Mouse (Mus musculus) large intestine, adult 2 months (tissue): Measurements from ENCODE around the gene Lrrc26. TPM values are rescaled to one million over a fixed set of nuclear protein-coding genes. Genes with fewer than 3 reads are reported as not detected.

Experiments used
- DNase-seq: peaks from one replicate; pipeline ENCODE4 v3.0.0-alpha.2; 2012; ENCODE audit warnings: low read depth, low spot score
- WGBS: fragments of 180-500 bp; shearing (Covaris S2); methylation state at CpG from one replicate; pipeline ENCODE4 v1.1.7; 2018; 5-methylcytosine and 5-hydroxymethylcytosine counted together
- polyA plus RNA-seq: library from polyadenylated mRNA; depleted of rRNA; stranded (reverse); fragments of >200 nt; gene quantifications from 2 replicates; pipeline ENCODE4 v1.2.3, GENCODE M21; 2012

Lrrc26 gene
- polyA plus RNA-seq, 1 experiment = 108 TPM

GRCm38 (mm10) chr2:25264851-25265250, 24.9 kb upstream of the Lrrc26 start:
- WGBS = 25% methylated on average over 3 of the region's 3 CpGs
- DNase-seq = no peak

- WGBS = 31% methylated on average over 6 of the region's 6 CpGs
- DNase-seq = peak; percentile 81
These were observed 23.6 kb upstream of the Lrrc26 start for GRCm38 (mm10) chr2:25265897-25266656.

GRCm38 (mm10) chr2:25266720-25267119, 23.0 kb upstream of the Lrrc26 start:
- 15% methylated on average over 2 of the region's 2 CpGs for WGBS

GRCm38 (mm10) chr2:25267241-25267640, 22.5 kb upstream of the Lrrc26 start:
- DNase-seq = no peak

More at GRCm38 (mm10) chr2:25266720-25267119, 23.0 kb upstream of the Lrrc26 start:
- peak; percentile 76 for DNase-seq

GRCm38 (mm10) chr2:25267746-25268309, 21.9 kb upstream of the Lrrc26 start:
- WGBS = 40% methylated on average over 4 of the region's 4 CpGs
- no peak for DNase-seq

- DNase-seq = peak; percentile 82
- under 1% methylated on average over 55 of the region's 55 CpGs for WGBS
These were observed 17.7 kb upstream of the Lrrc26 start, which contains the start of the genes Ssna1 and Anapc2 for GRCm38 (mm10) chr2:25271827-25272511. Gene Ssna1, minus strand, starts transcription at chr2:25272438. Gene Anapc2, plus strand, starts transcription at chr2:25272478.

GRCm38 (mm10) chr2:25272515-25272914, 17.2 kb upstream of the Lrrc26 start:
- no peak for DNase-seq
- WGBS = 1% methylated on average over 29 of the region's 29 CpGs

- WGBS = 24% methylated on average over 16 of the region's 16 CpGs
- DNase-seq = no peak
These were observed 16.7 kb upstream of the Lrrc26 start for GRCm38 (mm10) chr2:25273010-25273409.

GRCm38 (mm10) chr2:25278928-25279882, 10.5 kb upstream of the Lrrc26 start:
- WGBS = 34% methylated on average over 13 of the region's 13 CpGs
- DNase-seq = peak; percentile 83

GRCm38 (mm10) chr2:25285551-25285950, 4.2 kb upstream of the Lrrc26 start:
- no peak for DNase-seq
- 41% methylated on average over 2 of the region's 2 CpGs for WGBS

- DNase-seq = no peak
- WGBS = 26% methylated on average over 1 of the region's 1 CpGs
These were observed 3.4 kb upstream of the Lrrc26 start for GRCm38 (mm10) chr2:25286314-25286713.

- 16% methylated on average over 7 of the region's 7 CpGs for WGBS
- DNase-seq = no peak
These were observed 2.7 kb upstream of the Lrrc26 start for GRCm38 (mm10) chr2:25286837-25287636.

- 42% methylated on average over 6 of the region's 6 CpGs for WGBS
- no peak for DNase-seq
These were observed 1.6 kb upstream of the Lrrc26 start, which contains the start of gene Tmem210 for GRCm38 (mm10) chr2:25287927-25288649. Gene Tmem210, plus strand, starts transcription at chr2:25288145.

GRCm38 (mm10) chr2:25288734-25289345, 875 bp upstream of the Lrrc26 start:
- no peak for DNase-seq
- WGBS = 67% methylated on average over 7 of the region's 7 CpGs

GRCm38 (mm10) chr2:25290101-25290815, 543 bp downstream of the Lrrc26 start:
- WGBS = 2% methylated on average over 54 of the region's 54 CpGs
- DNase-seq = no peak

- DNase-seq = no peak
- under 1% methylated on average over 18 of the region's 18 CpGs for WGBS
These were observed 1.1 kb downstream of the Lrrc26 start for GRCm38 (mm10) chr2:25290816-25291130.
